Mouse (Mus musculus) forebrain, embryonic 12.5 days (tissue): ENCODE measurements around the gene Sord. TPM values are rescaled to one million over a fixed set of nuclear protein-coding genes. Genes with fewer than 3 reads are reported as not detected.
A peak's percentile ranks its signal among the peaks of the same experiment; 100 is the strongest.

Source experiments
- ATAC-seq: fragments of 200-750 bp; cut with Nextera tagmentation; 2 replicates; pipeline ENCODE4 v1.8.0; 2017; ENCODE audit warnings: moderate TSS enrichment; ENCODE audit not compliant: low FRiP score
- H3K27ac ChIP-seq: fragments of 300-500 bp; sonication (generic); 2 replicates; pipeline ENCODE4 v1.5.1; 2016; ENCODE audit warnings: mild to moderate bottlenecking
- H3K27me3 ChIP-seq: fragments of 300-500 bp; sonication (generic); 2 replicates; pipeline ENCODE4 v1.6.1; 2016; ENCODE audit warnings: mild to moderate bottlenecking
- H3K36me3 ChIP-seq: fragments of 300-500 bp; sonication (generic); replicated peaks from 2 replicates; pipeline ENCODE4 v1.6.1; 2016; ENCODE audit warnings: mild to moderate bottlenecking
- H3K4me1 ChIP-seq: fragments of 300-500 bp; sonication (generic); 2 replicates; pipeline ENCODE4 v1.6.1; 2016
- H3K4me2 ChIP-seq: fragments of 300-500 bp; sonication (generic); 2 replicates; pipeline ENCODE4 v1.6.1; 2016; ENCODE audit warnings: mild to moderate bottlenecking, moderate library complexity
- H3K4me3 ChIP-seq: fragments of 300-500 bp; sonication (generic); replicated peaks from 2 replicates; pipeline ENCODE4 v1.5.1; 2016; ENCODE audit warnings: mild to moderate bottlenecking
- H3K9ac ChIP-seq: fragments of 300-500 bp; sonication (generic); 2 replicates; pipeline ENCODE4 v1.6.1; 2016; ENCODE audit warnings: mild to moderate bottlenecking
- H3K9me3 ChIP-seq: fragments of 300-500 bp; sonication (generic); 2 replicates; pipeline ENCODE4 v1.6.1; 2016
- whole genome bisulfite sequencing: fragments of 180-500 bp; shearing (Covaris S2); methylation state at CpG from one replicate; pipeline ENCODE4 v1.1.7; 2016; 5-methylcytosine and 5-hydroxymethylcytosine counted together
- polyA plus RNA-seq: library from polyadenylated mRNA; unstranded; fragments of >200 nt; fragmentation: Nextera tagmentation; extraction: Ambion mirVana; gene quantifications from 2 replicates; pipeline ENCODE4 v1.2.1, GENCODE M21; 2016

Sord gene
- polyA plus RNA-seq, 1 experiment from 2014 or later: 23.9 TPM

- Histone ChIP-seq H3K27me3 (peaks cover 99% of the 10 kb centered on the region), H3K9me3 (no peaks in the 10 kb centered on the region), H3K36me3 (no peaks in the 10 kb centered on the region), H3K4me1 (peaks cover 45% of the 10 kb centered on the region), H3K4me2 (peak within 1 kb of the TSS; percentile 47), H3K9ac (no peak within 1 kb of the TSS), H3K27ac (no peak within 1 kb of the TSS), H3K4me3 (peak within 1 kb of the TSS; percentile 28)
- ATAC-seq: no peak
- 1% methylated on average over 13 of the region's 13 CpGs for WGBS
Measured at GRCm38 (mm10) chr2:122298096-122298499, 63.5 kb downstream of the Sord start, which contains the start of gene Duox2. Gene Duox2, minus strand, starts transcription at chr2:122298449.

- Histone ChIP-seq H3K4me2 (peak within 1 kb of the TSS; percentile 47), H3K27ac (no peak within 1 kb of the TSS), H3K27me3 (peaks cover 99% of the 10 kb centered on the region), H3K4me1 (peaks cover 45% of the 10 kb centered on the region), H3K36me3 (no peaks in the 10 kb centered on the region), H3K9ac (no peak within 1 kb of the TSS), H3K4me3 (peak within 1 kb of the TSS; percentile 28), H3K9me3 (no peaks in the 10 kb centered on the region)
- under 1% methylated on average over 43 of the region's 43 CpGs for WGBS
- ATAC-seq: no peak
Measured at GRCm38 (mm10) chr2:122298596-122299490, 64.3 kb downstream of the Sord start, which contains the start of gene Duoxa2. Gene Duoxa2, plus strand, starts transcription at chr2:122298900.

DNA sequence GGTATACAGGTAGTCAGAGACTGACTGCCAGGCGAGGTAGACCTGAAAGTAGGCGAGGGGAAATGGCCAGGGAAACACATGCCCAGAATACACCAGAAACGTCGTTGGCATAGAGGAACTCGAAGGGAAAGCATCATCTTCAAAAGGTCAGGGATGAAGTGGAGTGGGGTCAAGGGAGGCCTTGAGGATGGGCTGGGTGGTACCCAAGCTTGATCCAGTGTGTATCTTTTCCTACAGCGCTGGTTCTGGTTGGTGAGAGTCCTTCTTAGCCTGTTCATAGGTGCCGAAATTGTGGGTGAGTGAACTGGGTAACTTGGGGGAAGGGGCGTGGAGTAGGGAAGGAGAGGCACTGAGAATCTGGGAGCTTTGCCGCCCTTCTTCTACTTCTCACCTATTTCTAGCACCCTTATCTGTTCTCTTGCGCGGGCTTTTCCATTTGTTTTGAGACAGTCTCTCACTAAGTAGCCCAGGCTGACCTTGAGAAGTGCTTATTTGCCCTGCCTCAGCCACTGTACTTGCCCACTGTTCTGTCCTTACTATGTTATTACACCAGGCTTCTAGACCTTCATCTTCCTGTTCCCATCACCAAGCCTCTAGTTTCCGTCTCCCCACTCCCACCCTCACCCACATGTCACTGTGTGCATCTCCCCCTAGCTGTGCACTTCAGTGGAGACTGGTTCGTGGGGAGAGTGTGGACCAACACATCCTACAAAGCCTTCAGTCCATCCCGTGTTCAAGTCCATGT, 65.5 kb downstream of the Sord start:
- H3K36me3 ChIP-seq: no peaks in the 10 kb centered on the region
- no peak for ATAC-seq
- H3K9me3 ChIP-seq: no peaks in the 10 kb centered on the region
- H3K9ac ChIP-seq: no peak overlapping the region
- H3K27me3 ChIP-seq: peaks cover 99% of the 10 kb centered on the region
- no peak overlapping the region for H3K27ac ChIP-seq
- WGBS: 5% methylated on average over 14 of the region's 14 CpGs
- H3K4me2 ChIP-seq: no peak overlapping the region
- H3K4me1 ChIP-seq: peaks cover 45% of the 10 kb centered on the region
- H3K4me3 ChIP-seq: no peak overlapping the region

- H3K27me3 ChIP-seq: peaks cover 99% of the 10 kb centered on the region
- H3K36me3 ChIP-seq: no peaks in the 10 kb centered on the region
- ATAC-seq: no peak
- WGBS: 3% methylated on average over 14 of the region's 14 CpGs
- peak overlapping the region; percentile 40; the same call in 1 of the 2 replicates for H3K4me3 ChIP-seq
- no peaks in the 10 kb centered on the region for H3K9me3 ChIP-seq
- no peak overlapping the region for H3K9ac ChIP-seq
- H3K4me2 ChIP-seq: peak overlapping the region; percentile 82; the same call in 1 of the 2 replicates
- H3K27ac ChIP-seq: no peak overlapping the region
- peaks cover 45% of the 10 kb centered on the region for H3K4me1 ChIP-seq
Measured at GRCm38 (mm10) chr2:122300656-122301020, 66.1 kb downstream of the Sord start.

DNA sequence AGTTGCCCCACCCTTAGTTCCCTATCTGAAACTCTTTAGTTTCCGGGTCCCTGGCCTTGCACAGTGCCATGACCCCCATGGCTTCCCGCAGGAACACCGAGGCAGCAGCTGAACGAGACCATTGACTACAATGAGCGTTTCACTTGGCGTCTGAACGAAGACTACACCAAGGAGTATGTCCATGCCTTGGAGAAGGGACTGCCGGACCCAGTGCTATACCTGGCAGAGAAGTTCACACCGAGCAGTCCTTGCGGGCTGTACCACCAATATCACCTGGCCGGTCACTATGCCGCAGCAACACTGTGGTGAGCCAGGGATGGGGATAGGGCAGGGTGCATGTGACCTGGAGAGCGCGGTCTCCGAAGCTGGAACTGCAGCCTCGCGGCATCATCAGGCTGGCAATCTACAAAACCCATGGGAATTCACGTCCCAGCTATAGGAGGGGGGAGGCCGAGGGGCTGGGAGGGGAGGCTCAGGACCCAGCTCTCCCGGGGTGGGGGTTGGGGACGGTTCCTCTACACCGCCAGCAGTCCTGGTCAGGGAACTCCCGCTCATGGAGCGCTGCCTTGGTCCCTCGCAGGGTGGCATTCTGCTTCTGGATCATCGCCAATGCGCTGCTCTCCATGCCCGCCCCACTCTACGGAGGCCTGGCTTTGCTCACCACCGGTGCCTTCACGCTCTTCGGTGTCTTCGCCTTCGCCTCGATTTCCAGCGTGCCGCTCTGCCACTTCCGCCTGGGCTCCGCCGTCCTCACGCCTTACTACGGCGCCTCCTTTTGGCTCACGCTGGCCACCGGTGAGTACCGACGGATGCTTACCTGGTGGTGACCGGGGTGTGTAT, 66.8 kb downstream of the Sord start:
- ATAC-seq: peak; percentile 52
- Histone ChIP-seq H3K4me3 (peak overlapping the region; percentile 40), H3K27ac (no peak overlapping the region), H3K4me2 (peak overlapping the region; percentile 82), H3K9me3 (no peaks in the 10 kb centered on the region), H3K9ac (peak overlapping the region; percentile 45; the same call in 1 of the 2 replicates), H3K36me3 (no peaks in the 10 kb centered on the region), H3K4me1 (peaks cover 45% of the 10 kb centered on the region), H3K27me3 (peaks cover 99% of the 10 kb centered on the region)
- WGBS: 1% methylated on average over 48 of the region's 48 CpGs

GRCm38 (mm10) chr2:122301921-122302573, 67.5 kb downstream of the Sord start:
- Histone ChIP-seq H3K4me3 (peak overlapping the region; percentile 40), H3K9me3 (no peaks in the 10 kb centered on the region), H3K27ac (no peak overlapping the region), H3K27me3 (peaks cover 99% of the 10 kb centered on the region), H3K36me3 (no peaks in the 10 kb centered on the region), H3K9ac (0 out of 2 replicates have a peak overlapping the region, but pooled peaks have one; percentile 45), H3K4me2 (peak overlapping the region; percentile 82), H3K4me1 (peaks cover 41% of the 10 kb centered on the region)
- ATAC-seq: no peak
- 5% methylated on average over 23 of the region's 23 CpGs for WGBS

- H3K4me3 ChIP-seq: no peak overlapping the region
- H3K27ac ChIP-seq: no peak overlapping the region
- WGBS: 14% methylated on average over 9 of the region's 9 CpGs
- H3K27me3 ChIP-seq: peaks cover 97% of the 10 kb centered on the region
- no peaks in the 10 kb centered on the region for H3K36me3 ChIP-seq
- H3K9me3 ChIP-seq: no peaks in the 10 kb centered on the region
- H3K4me2 ChIP-seq: no peak overlapping the region
- ATAC-seq: peak; percentile 52; the same call in 1 of the 2 replicates
- peaks cover 34% of the 10 kb centered on the region for H3K4me1 ChIP-seq
- H3K9ac ChIP-seq: no peak overlapping the region
Measured at GRCm38 (mm10) chr2:122302574-122303241, 68.2 kb downstream of the Sord start.

DNA sequence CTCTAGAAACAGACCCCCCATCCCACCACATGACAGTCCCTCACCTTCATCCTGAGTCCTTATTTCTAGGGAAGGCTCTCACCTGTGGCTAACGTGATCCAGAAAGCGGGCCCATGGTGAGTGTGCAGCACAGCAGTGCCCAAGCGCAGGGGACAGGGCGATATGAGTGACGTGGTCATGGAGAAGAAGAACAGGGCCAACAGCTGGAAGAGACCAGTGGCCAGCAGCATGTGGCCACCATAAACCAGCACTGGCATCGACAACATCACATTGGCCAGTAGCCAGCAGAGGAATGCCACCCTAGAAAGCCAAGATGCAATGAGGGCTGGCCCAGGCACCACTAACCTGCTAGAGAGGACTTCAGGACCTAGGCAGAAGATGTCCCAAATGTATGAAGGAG, 70.0 kb downstream of the Sord start:
- Histone ChIP-seq H3K4me3 (no peak overlapping the region), H3K36me3 (no peaks in the 10 kb centered on the region), H3K4me2 (no peak overlapping the region), H3K27ac (no peak overlapping the region), H3K9ac (no peak overlapping the region), H3K27me3 (peaks cover 89% of the 10 kb centered on the region), H3K4me1 (peaks cover 17% of the 10 kb centered on the region), H3K9me3 (no peaks in the 10 kb centered on the region)
- ATAC-seq: no peak
- WGBS: 87% methylated on average over 6 of the region's 6 CpGs

DNA sequence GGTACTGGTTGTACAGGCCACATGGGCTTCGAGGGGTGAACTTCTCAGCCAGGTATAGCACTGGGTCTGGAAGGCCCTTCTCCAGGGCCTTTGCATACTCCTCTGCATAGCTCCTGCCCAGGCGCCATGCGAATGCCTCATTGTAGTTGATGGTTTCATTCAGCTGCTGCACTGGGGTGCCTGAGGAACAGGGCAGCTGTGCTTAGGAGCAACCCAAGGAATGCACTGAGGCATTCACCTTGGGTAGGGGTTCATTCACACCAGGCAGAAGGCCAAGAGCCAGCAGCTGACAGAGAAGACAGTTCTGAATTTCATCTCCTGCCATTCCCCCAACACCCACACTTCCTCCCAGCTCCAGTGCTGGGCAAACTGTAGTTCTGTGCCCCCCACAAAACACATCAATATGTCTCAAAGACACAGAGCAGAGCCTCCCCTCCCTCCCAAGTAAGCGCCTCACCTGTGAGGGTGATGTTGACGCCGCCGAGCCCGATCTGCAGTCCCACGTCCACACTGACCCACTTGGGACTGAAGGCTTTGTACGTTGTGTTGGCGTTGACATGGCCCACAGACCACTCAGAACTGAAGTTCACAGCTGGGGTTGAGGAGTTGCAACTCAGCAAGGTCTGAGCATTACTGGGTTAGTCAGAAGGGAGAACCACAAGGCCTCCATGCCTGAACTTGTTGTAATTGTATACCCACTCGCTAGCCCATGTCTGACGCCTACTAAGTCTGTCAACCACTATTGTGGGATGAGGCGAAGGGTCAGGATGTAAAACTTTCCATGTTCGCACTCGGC, 70.7 kb downstream of the Sord start:
- no peak overlapping the region for H3K4me3 ChIP-seq
- no peak for ATAC-seq
- peaks cover 82% of the 10 kb centered on the region for H3K27me3 ChIP-seq
- H3K36me3 ChIP-seq: no peaks in the 10 kb centered on the region
- no peak overlapping the region for H3K4me2 ChIP-seq
- WGBS: 83% methylated on average over 16 of the region's 16 CpGs
- no peak overlapping the region for H3K27ac ChIP-seq
- H3K4me1 ChIP-seq: peaks cover 14% of the 10 kb centered on the region
- H3K9me3 ChIP-seq: no peaks in the 10 kb centered on the region
- no peak overlapping the region for H3K9ac ChIP-seq

DNA sequence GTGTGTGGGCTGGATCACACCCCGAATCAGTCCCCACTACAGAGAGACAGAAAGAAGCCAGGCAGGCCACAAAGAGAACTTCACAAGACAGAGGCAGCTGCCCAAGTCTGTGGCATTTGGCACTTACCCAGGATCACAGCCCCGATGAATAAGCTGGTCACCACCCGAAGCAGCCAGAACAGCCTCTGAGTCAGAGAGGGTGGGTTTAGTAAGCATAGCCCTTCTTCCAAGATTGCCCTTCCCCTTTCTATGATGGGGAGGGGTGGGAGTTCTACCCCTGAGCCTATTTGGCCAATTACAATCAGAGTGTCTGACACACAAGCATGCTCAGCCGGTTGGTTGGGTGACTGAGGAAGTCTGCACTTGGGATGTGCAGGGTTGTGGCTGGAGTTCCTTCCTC, 71.6 kb downstream of the Sord start:
- no peaks in the 10 kb centered on the region for H3K9me3 ChIP-seq
- no peaks in the 10 kb centered on the region for H3K36me3 ChIP-seq
- no peak overlapping the region for H3K27ac ChIP-seq
- no peak overlapping the region for H3K4me2 ChIP-seq
- no peak for ATAC-seq
- no peak overlapping the region for H3K9ac ChIP-seq
- no peak overlapping the region for H3K4me3 ChIP-seq
- peaks cover 10% of the 10 kb centered on the region for H3K4me1 ChIP-seq
- H3K27me3 ChIP-seq: peaks cover 77% of the 10 kb centered on the region
- WGBS: 81% methylated on average over 4 of the region's 4 CpGs
